Mouse (Mus musculus) embryonic facial prominence, embryonic 12.5 days (tissue): ENCODE measurements at regions not wholly inside any gene's neighbourhood (a gene's known extent, or its start where the extent isn't known, plus 50 kb on each side); places are given as distances from the start of the nearest gene placed in this dataset.

Source experiments
- ATAC-seq: fragments of 200-750 bp; cut with Nextera tagmentation; 2 replicates; pipeline ENCODE4 v1.8.0; 2017; ENCODE audit not compliant: insufficient number of reproducible peaks, insufficient read depth, low FRiP score, low TSS enrichment
- H3K27ac ChIP-seq: fragments of 300-500 bp; sonication (generic); 2 replicates; pipeline ENCODE4 v1.5.1; 2016; ENCODE audit warnings: mild to moderate bottlenecking
- H3K27me3 ChIP-seq: fragments of 300-500 bp; sonication (generic); 2 replicates; pipeline ENCODE4 v1.6.1; 2016; ENCODE audit warnings: mild to moderate bottlenecking, moderate library complexity
- H3K36me3 ChIP-seq: fragments of 300-500 bp; sonication (generic); 2 replicates; pipeline ENCODE4 v1.6.1; 2016; ENCODE audit warnings: mild to moderate bottlenecking
- H3K4me1 ChIP-seq: fragments of 300-500 bp; sonication (generic); 2 replicates; pipeline ENCODE4 v1.6.1; 2016
- H3K4me2 ChIP-seq: fragments of 300-500 bp; sonication (generic); replicated peaks from 2 replicates; pipeline ENCODE4 v1.6.1; 2016; ENCODE audit warnings: mild to moderate bottlenecking, moderate library complexity
- H3K4me3 ChIP-seq: fragments of 300-500 bp; sonication (generic); 2 replicates; pipeline ENCODE4 v1.5.1; 2016; ENCODE audit warnings: mild to moderate bottlenecking
- H3K9ac ChIP-seq: fragments of 300-500 bp; sonication (generic); 2 replicates; pipeline ENCODE4 v1.6.1; 2016; ENCODE audit warnings: mild to moderate bottlenecking, moderate library complexity
- H3K9me3 ChIP-seq: fragments of 300-500 bp; sonication (generic); 2 replicates; pipeline ENCODE4 v1.6.1; 2016; ENCODE audit warnings: mild to moderate bottlenecking, moderate library complexity
- WGBS: fragments of 180-500 bp; shearing (Covaris S2); methylation state at CpG from one replicate; pipeline ENCODE4 v1.1.7; 2016; 5-methylcytosine and 5-hydroxymethylcytosine counted together

DNA sequence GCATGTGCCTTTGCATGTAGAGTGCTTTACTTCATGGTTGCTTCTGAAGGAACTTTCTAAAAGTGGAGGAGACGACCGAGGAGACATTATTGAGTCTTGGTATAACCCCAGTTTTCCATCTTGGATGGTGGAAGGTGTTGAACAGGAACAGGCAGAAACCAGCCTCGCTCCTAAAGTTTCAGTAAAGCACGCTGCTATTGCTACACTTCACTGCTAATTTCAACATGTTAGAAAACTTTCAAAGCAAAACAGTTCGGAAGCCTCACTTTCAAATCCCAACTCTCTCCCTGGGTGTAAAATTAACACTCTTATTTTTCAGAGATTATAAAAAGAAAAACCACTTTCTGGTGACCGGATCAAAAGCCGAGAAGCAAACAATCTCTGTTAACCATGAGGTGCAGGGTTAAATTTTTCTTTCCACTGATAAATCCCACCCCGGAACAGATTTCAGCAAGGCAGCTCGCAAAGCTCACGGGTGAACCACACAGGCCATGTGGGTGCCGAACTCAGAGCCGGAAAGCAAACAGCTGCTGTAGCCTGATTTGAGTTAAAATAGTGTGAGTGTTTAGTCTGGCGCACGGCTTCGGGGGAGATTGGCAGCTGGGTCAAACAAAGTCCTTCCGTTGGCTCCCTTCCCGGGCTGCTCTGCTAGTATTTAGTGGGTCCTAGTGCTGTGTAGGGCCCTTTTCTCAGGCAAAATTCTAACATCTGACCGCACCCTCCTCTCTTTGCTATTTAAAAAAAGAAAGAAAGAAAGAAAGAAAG lies 102.2 kb downstream of the Gm11146 start:
- H3K9me3 ChIP-seq = no peaks in the 10 kb centered on the region
- 24% methylated on average over 18 of the region's 18 CpGs for WGBS
- no peaks in the 10 kb centered on the region for H3K27me3 ChIP-seq
- H3K27ac ChIP-seq = peak overlapping the region; percentile 92
- no peaks in the 10 kb centered on the region for H3K4me1 ChIP-seq
- H3K4me3 ChIP-seq = no peak overlapping the region; the same call in 1 of the 2 replicates
- ATAC-seq = peak; percentile 88
- H3K9ac ChIP-seq = no peak overlapping the region
- H3K36me3 ChIP-seq = no peaks in the 10 kb centered on the region
- H3K4me2 ChIP-seq = peak overlapping the region; percentile 47

GRCm38 (mm10) chr16:77495310-77495709 lies 106.6 kb downstream of the Gm11146 start:
- ATAC-seq = no peak

GRCm38 (mm10) chr16:77494042-77494441 lies 107.9 kb downstream of the Gm11146 start:
- H3K4me3 ChIP-seq = no peak overlapping the region
- whole genome bisulfite sequencing = 78% methylated on average over 7 of the region's 7 CpGs

More at GRCm38 (mm10) chr16:77495310-77495709, 106.6 kb downstream of the Gm11146 start:
- no peak overlapping the region for H3K27ac ChIP-seq
- H3K4me1 ChIP-seq = no peaks in the 10 kb centered on the region
- no peak overlapping the region for H3K4me3 ChIP-seq
- H3K9me3 ChIP-seq = no peaks in the 10 kb centered on the region
- no peaks in the 10 kb centered on the region for H3K36me3 ChIP-seq
- no peak overlapping the region for H3K4me2 ChIP-seq
- H3K9ac ChIP-seq = no peak overlapping the region
- no peaks in the 10 kb centered on the region for H3K27me3 ChIP-seq
- 93% methylated on average over 7 of the region's 7 CpGs for WGBS

GRCm38 (mm10) chr16:77488155-77488554 lies 113.7 kb downstream of the Gm11146 start:
- Histone ChIP-seq H3K9ac (no peak overlapping the region), H3K27me3 (no peaks in the 10 kb centered on the region), H3K36me3 (no peaks in the 10 kb centered on the region), H3K4me3 (no peak overlapping the region), H3K27ac (no peak overlapping the region), H3K9me3 (no peaks in the 10 kb centered on the region), H3K4me2 (no peak overlapping the region), H3K4me1 (no peaks in the 10 kb centered on the region)
- 89% methylated on average over 1 of the region's 1 CpGs for WGBS
- ATAC-seq = no peak

More at GRCm38 (mm10) chr16:77494042-77494441, 107.9 kb downstream of the Gm11146 start:
- H3K9me3 ChIP-seq = no peaks in the 10 kb centered on the region
- no peaks in the 10 kb centered on the region for H3K27me3 ChIP-seq
- ATAC-seq = no peak
- H3K4me1 ChIP-seq = no peaks in the 10 kb centered on the region
- H3K27ac ChIP-seq = no peak overlapping the region
- no peaks in the 10 kb centered on the region for H3K36me3 ChIP-seq
- H3K9ac ChIP-seq = no peak overlapping the region
- no peak overlapping the region for H3K4me2 ChIP-seq

DNA sequence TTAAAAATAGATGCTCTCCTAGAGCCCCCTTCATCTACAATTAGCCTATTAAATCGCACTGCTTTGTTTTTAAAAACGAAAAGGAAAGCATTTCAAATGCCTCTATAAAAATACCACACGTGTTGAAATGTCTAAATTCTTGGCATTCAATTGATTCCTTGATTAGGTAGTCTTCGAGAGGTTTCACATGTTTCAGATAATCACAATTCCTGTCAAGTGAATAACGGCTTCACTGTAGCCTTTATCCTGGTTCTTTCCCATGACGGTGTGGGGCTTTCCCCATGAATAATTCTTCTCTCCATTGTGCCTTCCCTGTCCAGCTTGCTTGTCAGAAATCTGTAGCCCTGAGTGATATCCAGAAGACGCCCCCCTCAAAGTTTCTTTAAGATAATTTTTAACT lies 122.1 kb downstream of the Gm11146 start:
- no peak overlapping the region for H3K4me2 ChIP-seq
- H3K27ac ChIP-seq = no peak overlapping the region
- no peak overlapping the region for H3K9ac ChIP-seq
- H3K36me3 ChIP-seq = no peaks in the 10 kb centered on the region
- H3K4me3 ChIP-seq = no peak overlapping the region
- ATAC-seq = no peak
- WGBS = 67% methylated on average over 7 of the region's 7 CpGs
- no peaks in the 10 kb centered on the region for H3K4me1 ChIP-seq
- no peaks in the 10 kb centered on the region for H3K27me3 ChIP-seq
- H3K9me3 ChIP-seq = no peaks in the 10 kb centered on the region

DNA sequence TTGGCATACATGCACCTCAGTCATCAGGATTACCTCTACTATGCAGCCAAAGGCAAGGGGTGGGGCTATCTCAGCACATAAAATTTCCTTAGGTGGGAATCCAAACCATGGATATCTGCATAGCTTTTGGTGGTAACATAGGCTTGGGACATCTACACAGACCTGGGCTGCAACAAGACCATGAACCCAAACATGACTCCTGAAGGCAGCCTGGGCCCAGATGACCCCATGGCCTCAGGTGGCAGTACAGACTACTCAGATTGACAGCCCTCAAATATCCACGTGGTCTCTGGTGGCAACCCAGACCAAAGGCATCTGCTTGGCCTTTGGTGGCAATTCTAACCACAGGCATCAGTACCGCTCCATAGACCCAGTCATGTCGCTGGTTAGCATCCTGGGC lies 130.0 kb downstream of the Gm11146 start:
- Histone ChIP-seq H3K4me2 (no peak overlapping the region), H3K27ac (no peak overlapping the region), H3K36me3 (0 out of 2 replicates have a peak, but pooled peaks cover 3% of the 10 kb centered on the region), H3K9ac (no peak overlapping the region), H3K4me1 (no peaks in the 10 kb centered on the region), H3K9me3 (no peaks in the 10 kb centered on the region), H3K4me3 (no peak overlapping the region), H3K27me3 (no peaks in the 10 kb centered on the region)
- 91% methylated on average over 3 of the region's 3 CpGs for WGBS
- no peak for ATAC-seq

DNA sequence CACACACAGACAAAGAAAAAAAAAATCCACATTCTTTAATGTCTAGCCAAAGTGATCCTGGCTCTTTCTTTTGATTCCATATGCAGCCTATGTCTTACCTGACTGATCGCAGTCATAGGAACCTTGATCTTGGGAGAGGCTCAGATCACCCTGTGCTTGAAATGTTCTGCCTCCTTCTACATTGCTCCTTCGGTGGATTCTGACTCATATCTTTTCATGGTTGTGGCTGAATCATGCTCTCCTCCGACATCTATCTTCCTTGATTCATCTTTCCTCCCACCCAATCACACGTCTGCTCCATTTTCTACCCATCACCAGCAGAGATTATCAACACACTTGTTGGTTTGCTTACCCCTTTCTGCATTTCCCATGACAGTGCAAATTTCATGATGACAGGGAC lies 132.0 kb downstream of the Gm11146 start:
- 90% methylated on average over 4 of the region's 4 CpGs for WGBS
- Histone ChIP-seq H3K27me3 (no peaks in the 10 kb centered on the region), H3K27ac (no peak overlapping the region), H3K9me3 (no peaks in the 10 kb centered on the region), H3K36me3 (0 out of 2 replicates have a peak, but pooled peaks cover 3% of the 10 kb centered on the region), H3K4me1 (no peaks in the 10 kb centered on the region), H3K4me3 (no peak overlapping the region), H3K4me2 (no peak overlapping the region), H3K9ac (no peak overlapping the region)
- no peak for ATAC-seq

- Histone ChIP-seq H3K9me3 (no peaks in the 10 kb centered on the region), H3K4me2 (no peak overlapping the region), H3K9ac (no peak overlapping the region), H3K27me3 (no peaks in the 10 kb centered on the region), H3K4me1 (no peaks in the 10 kb centered on the region), H3K4me3 (no peak overlapping the region), H3K36me3 (0 out of 2 replicates have a peak, but pooled peaks cover 3% of the 10 kb centered on the region), H3K27ac (no peak overlapping the region)
- no peak for ATAC-seq
- WGBS = 91% methylated on average over 6 of the region's 6 CpGs
These were observed 132.5 kb downstream of the Gm11146 start for GRCm38 (mm10) chr16:77469328-77469875.

GRCm38 (mm10) chr16:77467216-77467615 lies 134.7 kb downstream of the Gm11146 start:
- no peaks in the 10 kb centered on the region for H3K9me3 ChIP-seq
- H3K36me3 ChIP-seq = 0 out of 2 replicates have a peak, but pooled peaks cover 3% of the 10 kb centered on the region
- no peaks in the 10 kb centered on the region for H3K27me3 ChIP-seq
- H3K27ac ChIP-seq = no peak overlapping the region
- H3K9ac ChIP-seq = no peak overlapping the region
- WGBS = 94% methylated on average over 12 of the region's 12 CpGs
- no peak for ATAC-seq
- H3K4me2 ChIP-seq = no peak overlapping the region
- H3K4me1 ChIP-seq = no peaks in the 10 kb centered on the region
- no peak overlapping the region for H3K4me3 ChIP-seq

DNA sequence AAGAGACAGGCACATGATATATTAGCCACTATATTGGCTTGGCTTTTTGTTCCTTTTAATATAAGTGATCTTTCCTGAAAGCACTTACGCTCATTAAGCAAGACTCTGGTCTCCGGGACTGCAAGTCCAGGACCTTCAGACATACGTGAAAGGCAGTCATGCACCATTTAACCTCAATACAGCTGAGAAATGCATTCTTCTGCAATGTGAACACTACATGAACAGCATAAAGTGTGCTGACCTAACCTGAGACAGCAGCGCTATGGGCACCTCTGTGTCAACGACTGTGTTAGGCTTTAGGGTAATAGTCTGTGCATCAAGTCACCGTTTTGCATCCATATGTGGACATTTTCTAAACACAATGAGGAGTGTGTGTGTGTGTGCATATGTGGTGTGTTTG lies 137.3 kb downstream of the Gm11146 start:
- Histone ChIP-seq H3K4me2 (no peak overlapping the region), H3K9me3 (no peaks in the 10 kb centered on the region), H3K27me3 (no peaks in the 10 kb centered on the region), H3K4me1 (no peaks in the 10 kb centered on the region), H3K4me3 (no peak overlapping the region), H3K36me3 (0 out of 2 replicates have a peak, but pooled peaks cover 3% of the 10 kb centered on the region), H3K27ac (no peak overlapping the region), H3K9ac (no peak overlapping the region)
- no peak for ATAC-seq
- WGBS = 76% methylated on average over 6 of the region's 6 CpGs

- Histone ChIP-seq H3K36me3 (no peaks in the 10 kb centered on the region), H3K4me1 (no peaks in the 10 kb centered on the region), H3K27me3 (no peaks in the 10 kb centered on the region), H3K27ac (no peak overlapping the region), H3K9ac (no peak overlapping the region), H3K4me3 (no peak overlapping the region), H3K4me2 (no peak overlapping the region), H3K9me3 (no peaks in the 10 kb centered on the region)
- no peak for ATAC-seq
- WGBS = 84% methylated on average over 3 of the region's 3 CpGs
These were observed 140.0 kb downstream of the Gm11146 start for GRCm38 (mm10) chr16:77461922-77462321.

GRCm38 (mm10) chr16:77461459-77461858 lies 140.4 kb downstream of the Gm11146 start:
- Histone ChIP-seq H3K9ac (no peak overlapping the region), H3K4me1 (no peaks in the 10 kb centered on the region), H3K36me3 (no peaks in the 10 kb centered on the region), H3K9me3 (no peaks in the 10 kb centered on the region), H3K27ac (no peak overlapping the region), H3K27me3 (no peaks in the 10 kb centered on the region), H3K4me3 (no peak overlapping the region), H3K4me2 (no peak overlapping the region)
- WGBS = 77% methylated on average over 1 of the region's 1 CpGs
- no peak for ATAC-seq
